Mouse (Mus musculus) small intestine, adult 2 months (tissue): ENCODE results near the gene Tex14.

Experiments
- CTCF ChIP-seq: fragments of 200-500 bp; IDR thresholded peaks from 2 replicates; pipeline ENCODE4 v1.5.1; 2012; ENCODE audit warnings: low read depth, mild to moderate bottlenecking, control low read depth, inconsistent platforms, low read length, moderate library complexity, mixed read lengths; ENCODE audit not compliant: insufficient replicate concordance, insufficient read length; ENCODE audit errors: extremely low read depth
- POLR2A ChIP-seq: fragments of 200-500 bp; IDR thresholded peaks from 2 replicates; pipeline ENCODE4 v1.6.1; 2012; ENCODE audit warnings: low read depth, mild to moderate bottlenecking, control low read depth, inconsistent platforms, low read length, moderate library complexity

GRCm38 (mm10) chr11:87427273-87428050, 22.6 kb downstream of the Tex14 start:
- no peak for TF ChIP-seq CTCF
- TF ChIP-seq POLR2A = no peak
